Mouse (Mus musculus): ENCODE measurements around the gene Amz2. TPM values are rescaled to one million over a fixed set of nuclear protein-coding genes. Genes with fewer than 3 reads are reported as not detected.

Amz2 gene
- 7.9 and 9.0 TPM in 2 replicates for polyA plus RNA-seq (2012)

DNA sequence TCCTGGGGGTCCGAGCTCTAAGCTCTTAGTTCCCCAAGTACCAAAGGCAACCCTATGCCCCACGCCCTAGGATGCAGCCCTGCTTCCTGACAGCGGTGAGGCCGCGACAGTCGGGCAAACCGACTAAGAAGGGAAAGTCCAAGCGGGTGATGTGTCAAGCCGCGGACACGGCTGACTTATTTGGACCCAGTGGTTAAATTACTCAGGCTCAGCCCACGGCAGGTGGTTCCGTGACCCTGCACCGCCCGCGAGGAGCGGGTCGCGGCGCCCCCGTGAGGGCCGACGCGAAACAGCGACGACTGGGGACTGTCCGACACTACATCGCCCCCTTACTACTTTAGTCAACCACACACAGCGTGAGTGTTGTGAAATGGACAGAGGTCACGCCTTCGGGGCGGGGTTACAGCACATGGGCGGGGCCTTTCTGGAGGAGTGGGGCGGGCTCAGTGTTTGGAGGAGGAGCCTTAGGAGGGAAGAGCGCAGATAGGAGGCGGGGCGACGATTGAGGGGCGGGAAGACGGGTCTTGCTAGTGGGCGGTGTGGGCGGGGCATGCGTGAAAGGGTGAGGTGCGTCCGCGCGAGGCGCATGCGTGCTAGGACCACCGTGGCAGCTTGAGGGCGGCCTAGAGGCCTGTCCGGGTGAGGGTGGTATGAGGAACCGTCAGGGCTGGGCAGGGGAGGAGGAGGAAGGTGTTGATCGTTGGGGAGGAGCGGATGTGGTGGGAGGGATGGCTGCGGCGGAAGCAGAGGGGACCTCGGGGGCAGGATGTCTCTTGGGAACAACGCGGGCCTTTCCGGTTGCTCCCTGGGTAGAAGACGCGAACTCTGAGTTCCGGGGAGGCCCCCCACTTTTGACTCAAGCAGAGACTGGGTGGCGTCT, at the start of gene Amz2:
Amz2 (plus strand) TSS at position 555 of the 880 bp plus-strand sequence.
- TF ChIP-seq GATA1 (IDR thresholded peaks at IDR 0.05; ENCODE audit: low read length): no peak

DNA sequence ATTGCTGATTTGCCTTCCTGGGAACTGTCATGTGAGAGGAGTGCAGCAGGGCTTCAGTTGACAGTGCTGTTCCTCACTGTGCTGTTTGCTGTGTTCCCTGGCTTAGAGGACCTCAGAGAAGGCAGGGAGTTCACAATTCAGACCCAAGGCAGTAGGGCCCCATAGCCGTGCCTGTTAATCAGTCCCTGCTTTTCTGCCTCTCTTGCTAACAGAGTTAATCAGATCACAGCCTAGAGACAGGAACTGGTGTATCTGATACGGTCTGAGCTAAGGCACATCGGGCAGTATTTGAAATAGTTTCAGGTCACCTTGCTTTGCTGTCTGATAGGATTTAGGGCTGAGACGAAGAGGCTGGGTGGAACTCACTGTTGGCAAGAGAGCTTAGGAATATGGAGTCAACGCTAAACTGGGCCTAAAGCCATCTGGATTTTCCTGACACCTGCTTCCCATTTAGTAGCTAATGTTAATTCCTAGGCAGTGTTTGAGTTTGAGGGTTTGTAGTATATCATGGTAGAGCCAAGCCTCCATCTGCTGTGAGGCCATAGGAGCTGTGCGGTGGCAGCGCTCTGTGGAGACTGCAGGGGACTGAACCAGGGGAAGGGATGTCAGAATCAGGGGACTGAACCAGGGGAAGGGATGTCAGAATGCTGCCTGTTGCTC, 49.1 kb upstream of the Amz2 start:
- peak; percentile 86 for TF ChIP-seq GATA1 (IDR thresholded peaks at IDR 0.05; ENCODE audit: low read length)

GRCm38 (mm10) chr11:109377477-109377876, 48.3 kb upstream of the Amz2 start:
- TF ChIP-seq GATA1 (IDR thresholded peaks at IDR 0.05; ENCODE audit: low read length): no peak

DNA sequence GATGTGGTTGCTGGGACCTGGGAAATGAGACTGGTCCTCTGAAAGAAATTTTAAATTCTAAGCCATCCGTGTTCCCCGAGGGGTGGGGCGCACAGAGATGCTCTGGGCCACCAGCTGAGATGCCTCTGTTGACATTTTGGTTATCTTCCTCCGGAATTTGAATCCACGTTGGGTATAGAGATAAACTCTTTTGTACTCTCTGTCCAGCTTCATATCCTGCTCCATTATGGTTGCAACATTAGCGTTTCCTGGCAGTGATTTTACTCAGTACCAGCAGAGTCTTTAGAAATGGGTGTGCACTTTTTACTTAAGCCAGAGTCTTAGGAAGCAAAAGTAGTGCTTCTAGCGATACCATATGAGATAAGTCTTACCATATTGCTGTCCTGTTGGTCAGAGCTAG, 47.7 kb upstream of the Amz2 start:
- TF ChIP-seq GATA1 (IDR thresholded peaks at IDR 0.05; ENCODE audit: low read length): no peak

- TF ChIP-seq GATA1 (IDR thresholded peaks at IDR 0.05; ENCODE audit: low read length): no peak
These were observed 45.1 kb upstream of the Amz2 start for GRCm38 (mm10) chr11:109380662-109381061.

- TF ChIP-seq GATA1 (IDR thresholded peaks at IDR 0.05; ENCODE audit: low read length): peak; percentile 41
These were observed 40.5 kb upstream of the Amz2 start for GRCm38 (mm10) chr11:109385296-109385695.

DNA sequence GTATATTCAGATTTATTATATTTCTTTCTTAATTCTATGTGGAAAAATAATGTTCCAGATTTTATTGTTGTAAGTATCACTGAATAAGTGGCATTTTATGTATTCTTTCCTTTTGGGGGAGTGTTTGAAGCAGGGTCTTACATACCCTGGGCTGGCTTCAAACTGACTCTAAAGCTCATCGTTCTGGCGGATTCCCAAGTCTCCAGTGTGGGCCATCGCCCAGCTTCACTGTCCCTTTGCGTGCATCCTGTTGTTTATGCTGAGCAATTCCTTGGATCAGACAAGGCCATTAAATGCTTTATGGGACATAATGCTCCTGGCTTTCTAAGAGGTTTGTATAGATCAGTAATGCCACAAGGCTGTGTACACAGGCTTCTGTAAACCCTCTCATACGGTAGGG, 36.7 kb upstream of the Amz2 start:
- no peak for TF ChIP-seq GATA1 (IDR thresholded peaks at IDR 0.05; ENCODE audit: low read length)

DNA sequence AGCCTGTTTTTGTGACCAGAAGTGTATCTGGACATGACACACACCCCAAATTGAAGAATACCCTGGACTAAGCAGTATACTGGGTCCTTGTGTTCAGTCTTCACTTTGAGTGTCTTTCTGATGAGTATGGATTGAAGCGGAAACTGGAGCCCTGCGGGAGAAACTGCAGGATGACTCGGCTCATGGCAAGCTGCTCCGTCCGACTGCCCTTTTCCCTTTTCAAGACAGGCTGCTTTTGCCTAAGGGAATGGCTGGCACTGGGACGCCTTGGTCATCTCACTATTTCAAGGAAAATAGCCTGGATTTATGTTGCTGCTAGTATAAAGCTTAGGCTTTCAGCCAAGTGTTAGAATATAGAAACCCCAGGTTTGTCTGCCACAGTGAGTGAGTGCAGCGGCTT, 34.5 kb upstream of the Amz2 start:
- TF ChIP-seq GATA1 (IDR thresholded peaks at IDR 0.05; ENCODE audit: low read length): no peak

GRCm38 (mm10) chr11:109391760-109392159, 34.0 kb upstream of the Amz2 start:
- no peak for TF ChIP-seq GATA1 (IDR thresholded peaks at IDR 0.05; ENCODE audit: low read length)

DNA sequence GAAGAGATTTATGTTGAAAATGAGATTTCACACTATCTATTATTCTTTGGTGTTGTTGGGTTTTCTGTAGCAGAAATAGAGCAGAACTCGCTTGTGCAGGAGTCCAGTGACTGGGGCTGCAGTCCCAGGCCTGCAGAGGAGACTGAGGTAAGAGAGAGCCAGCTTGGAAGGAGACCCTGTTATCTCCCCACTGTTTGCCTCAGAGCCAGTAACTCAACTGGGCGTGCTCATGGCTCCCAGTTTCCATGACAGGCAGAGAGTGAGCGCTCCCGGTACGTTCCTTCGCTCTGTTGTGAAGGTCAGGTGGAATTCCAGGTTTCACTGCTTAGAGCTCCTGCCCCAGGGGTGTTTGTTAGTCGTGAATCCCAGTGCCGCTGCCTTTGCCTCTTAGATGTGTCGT, 33.1 kb upstream of the Amz2 start:
- TF ChIP-seq GATA1 (IDR thresholded peaks at IDR 0.05; ENCODE audit: low read length): no peak

DNA sequence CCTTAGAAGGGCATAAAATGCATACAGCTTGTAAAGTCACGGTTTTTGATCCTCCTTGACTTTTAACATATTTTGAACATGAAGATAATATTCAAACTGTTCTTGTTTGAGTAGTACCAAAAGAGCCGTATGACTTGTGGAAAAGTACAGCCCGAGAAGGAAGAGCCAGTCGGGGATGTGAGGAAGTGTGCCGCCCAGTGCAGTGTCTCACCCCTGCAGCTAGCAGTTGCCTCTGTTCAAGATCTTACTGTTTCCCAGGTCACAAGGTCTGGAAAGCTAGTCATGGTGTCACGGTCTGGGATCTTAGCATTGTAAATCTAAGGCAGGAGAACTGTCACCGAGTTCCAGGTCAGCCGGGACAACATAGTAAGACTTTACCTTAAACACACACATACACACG, 31.0 kb upstream of the Amz2 start:
- TF ChIP-seq GATA1 (IDR thresholded peaks at IDR 0.05; ENCODE audit: low read length): no peak

DNA sequence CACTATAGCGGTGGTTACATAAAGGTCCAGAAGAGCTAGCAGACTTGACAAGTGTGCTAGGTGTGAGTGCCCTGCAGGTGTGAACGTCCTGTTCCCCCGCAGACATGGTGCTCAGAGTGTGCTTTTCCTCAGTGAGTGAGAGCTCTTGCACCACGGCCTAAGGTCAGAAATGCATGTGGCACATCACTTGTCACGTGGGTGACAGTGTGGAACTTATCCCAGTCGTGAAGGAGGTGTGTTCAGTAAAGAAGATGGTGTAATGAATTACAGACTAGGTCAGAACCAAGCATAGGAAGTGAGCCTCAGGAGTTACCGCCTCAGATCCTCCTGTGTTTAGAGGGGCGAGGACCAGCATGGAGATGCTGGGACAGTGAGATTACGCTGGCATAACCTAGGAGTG, 30.5 kb upstream of the Amz2 start:
- TF ChIP-seq GATA1 (IDR thresholded peaks at IDR 0.05; ENCODE audit: low read length): no peak

DNA sequence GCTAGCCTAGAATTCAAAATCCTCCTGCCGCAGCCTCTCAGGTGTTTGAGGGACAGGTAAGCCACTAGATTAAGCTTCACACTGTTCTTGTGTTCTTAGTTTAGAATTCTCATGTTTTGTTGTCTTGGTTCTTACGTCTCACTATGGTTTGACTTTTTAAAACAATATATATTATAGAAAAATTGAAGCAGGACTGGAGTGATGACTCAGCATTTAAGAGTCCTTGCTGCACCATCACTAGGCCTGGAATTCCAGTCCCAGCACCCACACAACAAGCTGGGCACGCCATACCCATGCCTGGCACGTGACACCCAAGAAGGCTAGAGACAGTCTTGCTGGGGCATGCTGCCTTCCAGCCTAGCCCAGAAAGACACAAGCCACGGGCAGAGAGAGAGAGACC, 19.3 kb upstream of the Amz2 start:
- no peak for TF ChIP-seq GATA1 (IDR thresholded peaks at IDR 0.05; ENCODE audit: low read length)

DNA sequence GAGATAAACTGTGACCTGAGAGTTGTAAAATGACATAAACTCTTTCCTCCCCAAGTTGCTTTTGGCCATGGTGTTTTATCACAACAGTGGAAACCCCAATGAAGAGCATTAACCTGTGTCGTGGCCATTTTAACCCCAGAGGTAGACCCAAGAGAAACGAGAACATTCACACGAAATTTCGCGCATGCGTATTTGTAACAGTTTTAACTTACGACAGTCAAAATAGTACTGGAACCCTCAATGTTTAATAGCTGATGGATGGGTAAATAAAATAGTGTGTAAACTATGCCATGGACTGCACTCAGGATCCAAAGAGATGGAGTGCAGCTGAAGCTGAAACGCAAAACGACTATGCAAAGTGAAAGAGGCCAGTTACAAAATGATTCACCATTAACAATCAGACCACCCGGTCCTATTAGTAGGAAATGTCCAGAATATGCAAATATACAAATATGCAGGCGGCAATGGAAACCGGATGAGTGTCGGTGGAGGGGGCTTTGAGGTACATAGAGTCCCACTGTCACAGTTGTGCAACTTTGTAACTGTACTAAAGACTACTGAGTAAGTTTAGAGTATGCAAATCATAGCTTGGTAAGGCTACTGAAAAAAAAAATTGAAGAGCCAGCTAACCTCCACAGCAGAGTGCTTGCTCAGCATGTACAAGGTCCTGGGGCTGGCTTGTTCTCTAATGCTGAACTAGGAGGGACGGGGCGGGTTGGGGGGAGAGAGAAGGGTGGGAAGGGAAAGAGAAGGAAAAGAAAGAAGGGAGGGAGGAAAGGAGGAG, 15.4 kb upstream of the Amz2 start:
- TF ChIP-seq GATA1 (IDR thresholded peaks at IDR 0.05; ENCODE audit: low read length): no peak

DNA sequence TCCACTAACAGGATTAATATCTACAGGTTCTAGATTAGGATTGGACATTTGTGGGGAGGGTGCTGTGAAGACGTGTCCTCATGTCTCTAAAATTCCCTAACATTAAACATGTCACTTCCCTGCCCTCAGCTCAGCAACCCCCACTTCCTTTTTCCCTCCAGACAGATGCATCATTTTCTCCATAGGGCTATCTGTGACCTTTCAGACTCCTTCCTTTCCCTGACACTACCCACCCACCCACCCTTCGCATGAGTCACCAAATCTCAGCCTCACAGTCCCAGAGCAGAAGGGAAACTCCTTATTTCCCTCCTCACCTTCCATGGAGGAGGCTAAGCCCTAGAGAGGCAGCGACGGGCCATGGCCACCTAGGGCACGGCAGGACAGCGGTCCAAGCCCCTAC, 12.1 kb upstream of the Amz2 start, which contains the start of gene 9930022D16Rik:
9930022D16Rik (plus strand) TSS at position 301 of the 400 bp plus-strand sequence.
- TF ChIP-seq GATA1 (IDR thresholded peaks at IDR 0.05; ENCODE audit: low read length): no peak

GRCm38 (mm10) chr11:109414802-109415201, 10.9 kb upstream of the Amz2 start:
- TF ChIP-seq GATA1 (IDR thresholded peaks at IDR 0.05; ENCODE audit: low read length): no peak

Data from G1E-ER4 (cell line).